Comparison of ENCODE assay signal across 7 mouse cellular contexts in genomic region chr7:4656818-4657217, GRCm38 (mm10). TPM values are rescaled to one million over a fixed set of nuclear protein-coding genes. Genes with fewer than 3 reads are reported as not detected.
A peak's percentile ranks its signal among the peaks of the same experiment; 100 is the strongest.
DNase-seq lines count a peak whose midpoint lies in the region; ATAC-seq and TF ChIP-seq lines count a peak whose summit lies in the region.

No protein-coding gene starts in this region.

- peaks cover 15% of the 10 kb centered on the region for H3K4me1 ChIP-seq in neural tube, embryonic 11.5 days (ENCODE audit: control insufficient read depth, insufficient read depth, low read length)
- H3K4me1 ChIP-seq in forebrain, embryonic 16.5 days (replicated peaks; ENCODE audit: control insufficient read depth, insufficient read depth, low read length): peaks cover 38% of the 10 kb centered on the region
- peaks cover 77% of the 10 kb centered on the region for H3K4me1 ChIP-seq in liver, embryonic 13.5 days (replicated peaks)
- H3K4me1 ChIP-seq in stomach, postnatal 0 days (replicated peaks; ENCODE audit: control insufficient read depth, insufficient read depth): 0 out of 2 replicates have a peak, but pooled peaks cover 7% of the 10 kb centered on the region

- peak overlapping the region; percentile 58; the same call in 1 of the 2 replicates for H3K4me2 ChIP-seq in neural tube, embryonic 11.5 days (ENCODE audit: low read depth)
- H3K4me2 ChIP-seq in forebrain, embryonic 16.5 days (ENCODE audit: low read length): peak overlapping the region; percentile 74
- peak overlapping the region; percentile 96 for H3K4me2 ChIP-seq in liver, embryonic 13.5 days
- H3K4me2 ChIP-seq in stomach, postnatal 0 days (replicated peaks; ENCODE audit: low read depth): peak overlapping the region; percentile 63

- H3K9me3 ChIP-seq in neural tube, embryonic 11.5 days (ENCODE audit: control insufficient read depth, low read length): no peaks in the 10 kb centered on the region
- H3K9me3 ChIP-seq in forebrain, embryonic 16.5 days (ENCODE audit: control insufficient read depth, low read length): no peaks in the 10 kb centered on the region
- no peaks in the 10 kb centered on the region for H3K9me3 ChIP-seq in liver, embryonic 13.5 days (replicated peaks)
- H3K9me3 ChIP-seq in stomach, postnatal 0 days (ENCODE audit: control insufficient read depth, low read length): no peaks in the 10 kb centered on the region

- no peak for TF ChIP-seq EP300 in stomach, postnatal 0 days (optimal IDR thresholded peaks at IDR 0.05)

- H3K27ac ChIP-seq in neural tube, embryonic 11.5 days (ENCODE audit: low read depth, low read length): no peak overlapping the region
- H3K27ac ChIP-seq in forebrain, embryonic 16.5 days (ENCODE audit: low read length): no peak overlapping the region
- peak overlapping the region; percentile 92 for H3K27ac ChIP-seq in liver, embryonic 13.5 days
- no peak overlapping the region for H3K27ac ChIP-seq in stomach, postnatal 0 days (replicated peaks)

- no peaks in the 10 kb centered on the region for H3K27me3 ChIP-seq in neural tube, embryonic 11.5 days (ENCODE audit: control insufficient read depth, insufficient read depth, low read length)
- H3K27me3 ChIP-seq in forebrain, embryonic 16.5 days (replicated peaks; ENCODE audit: control insufficient read depth, insufficient read depth, low read length): no peaks in the 10 kb centered on the region
- H3K27me3 ChIP-seq in liver, embryonic 13.5 days: no peaks in the 10 kb centered on the region
- H3K27me3 ChIP-seq in stomach, postnatal 0 days (ENCODE audit: control insufficient read depth, insufficient read depth, low read length): no peaks in the 10 kb centered on the region

- H3K36me3 ChIP-seq in neural tube, embryonic 11.5 days (ENCODE audit: control insufficient read depth, insufficient read depth, low read length): no peaks in the 10 kb centered on the region
- H3K36me3 ChIP-seq in forebrain, embryonic 16.5 days (ENCODE audit: control insufficient read depth, insufficient read depth): no peaks in the 10 kb centered on the region
- peaks cover 46% of the 10 kb centered on the region for H3K36me3 ChIP-seq in liver, embryonic 13.5 days
- no peaks in the 10 kb centered on the region; the same call in 1 of the 2 replicates for H3K36me3 ChIP-seq in stomach, postnatal 0 days (ENCODE audit: control insufficient read depth, insufficient read depth, low read length)

- ATAC-seq in neural tube, embryonic 11.5 days (ENCODE audit: insufficient read depth, low FRiP score, low TSS enrichment): no peak
- no peak for ATAC-seq in forebrain, embryonic 16.5 days
- ATAC-seq in liver, embryonic 13.5 days (ENCODE audit: low read depth): no peak
- ATAC-seq in stomach, postnatal 0 days (ENCODE audit: low FRiP score, low TSS enrichment): no peak

- WGBS in neural tube, embryonic 11.5 days: 61% methylated on average over 1 of the region's 1 CpGs
- WGBS in forebrain, embryonic 16.5 days: 58% methylated on average over 1 of the region's 1 CpGs
- 33% methylated on average over 1 of the region's 1 CpGs for WGBS in liver, embryonic 13.5 days (ENCODE audit: insufficient replicate concordance)
- WGBS in stomach, postnatal 0 days: 30% methylated on average over 1 of the region's 1 CpGs

- no peak for DNase-seq in neural tube, embryonic 11.5 days (ENCODE audit: low spot score)
- DNase-seq in neural tube, embryonic 10.5 days (ENCODE audit: extremely low spot score, low spot score): no peak
- no peak for DNase-seq in liver, embryonic 13.5 days
- DNase-seq in stomach, postnatal 0 days (ENCODE audit: low spot score): peak; percentile 10
- no peak for DNase-seq in thymus, postnatal 0 days (ENCODE audit: low spot score)
- no peak for DNase-seq in right cerebral cortex, postnatal 36 days (ENCODE audit: low spot score in 2 of 2)

- no peak overlapping the region; the same call in 1 of the 2 replicates for H3K9ac ChIP-seq in neural tube, embryonic 11.5 days (ENCODE audit: low read length)
- H3K9ac ChIP-seq in forebrain, embryonic 16.5 days (replicated peaks; ENCODE audit: low read depth, low read length): 0 out of 2 replicates have a peak overlapping the region, but pooled peaks have one; percentile 7
- peak overlapping the region; percentile 97 for H3K9ac ChIP-seq in liver, embryonic 13.5 days
- H3K9ac ChIP-seq in stomach, postnatal 0 days (ENCODE audit: low read length): peak overlapping the region; percentile 96; the same call in 1 of the 2 replicates

- no peak for TF ChIP-seq CTCF in stomach, postnatal 0 days (IDR thresholded peaks at IDR 0.05; ENCODE audit: low read depth)

- H3K4me3 ChIP-seq in neural tube, embryonic 11.5 days (ENCODE audit: low read depth, low read length): no peak overlapping the region
- no peak overlapping the region for H3K4me3 ChIP-seq in forebrain, embryonic 16.5 days (replicated peaks; ENCODE audit: low read length)
- peak overlapping the region; percentile 94 for H3K4me3 ChIP-seq in liver, embryonic 13.5 days (replicated peaks)
- peak overlapping the region; percentile 93 for H3K4me3 ChIP-seq in stomach, postnatal 0 days (ENCODE audit: low read depth, low read length)

RNA-seq across cellular contexts. Expression of gene Ppp6r1, which starts 2.0 kb away (rescaled TPM):
- polyA plus RNA-seq in neural tube, embryonic 11.5 days (2014; fragmentation: Nextera tagmentation; extraction: Ambion mirVana): 6.0 and 6.7 TPM in 2 replicates
- polyA plus RNA-seq in forebrain, embryonic 16.5 days (2015; fragmentation: Nextera tagmentation; extraction: Ambion mirVana): 7.6 and 7.8 TPM in 2 replicates
- polyA plus RNA-seq in liver, embryonic 13.5 days (2015; fragmentation: Nextera tagmentation; extraction: Ambion mirVana): 5.7 and 7.1 TPM in 2 replicates
- polyA plus RNA-seq in stomach, postnatal 0 days (2015; fragmentation: Nextera tagmentation; extraction: Ambion mirVana): 3.9 and 6.2 TPM in 2 replicates
- polyA plus RNA-seq in thymus, postnatal 0 days (2015; fragmentation: Nextera tagmentation; extraction: Ambion mirVana): 19.8 and 23.8 TPM in 2 replicates

RNA-seq across cellular contexts. Expression of gene Tmem86b, which starts 25.6 kb away (rescaled TPM):
- 1.5 and 2.1 TPM in 2 replicates for polyA plus RNA-seq in neural tube, embryonic 11.5 days (2014; fragmentation: Nextera tagmentation; extraction: Ambion mirVana)
- polyA plus RNA-seq in forebrain, embryonic 16.5 days (2015; fragmentation: Nextera tagmentation; extraction: Ambion mirVana): 2.0 and 2.9 TPM in 2 replicates
- polyA plus RNA-seq in liver, embryonic 13.5 days (2015; fragmentation: Nextera tagmentation; extraction: Ambion mirVana): 22.6 and 25.1 TPM in 2 replicates
- 0.22 and 0.23 TPM in 2 replicates for polyA plus RNA-seq in stomach, postnatal 0 days (2015; fragmentation: Nextera tagmentation; extraction: Ambion mirVana)
- 1.7 and 2.1 TPM in 2 replicates for polyA plus RNA-seq in thymus, postnatal 0 days (2015; fragmentation: Nextera tagmentation; extraction: Ambion mirVana)

RNA-seq across cellular contexts. Expression of gene Hspbp1, which starts 28.1 kb away (rescaled TPM):
- 108 and 120 TPM in 2 replicates for polyA plus RNA-seq in neural tube, embryonic 11.5 days (2014; fragmentation: Nextera tagmentation; extraction: Ambion mirVana)
- polyA plus RNA-seq in forebrain, embryonic 16.5 days (2015; fragmentation: Nextera tagmentation; extraction: Ambion mirVana): 136 and 156 TPM in 2 replicates
- 77.8 and 83.4 TPM in 2 replicates for polyA plus RNA-seq in liver, embryonic 13.5 days (2015; fragmentation: Nextera tagmentation; extraction: Ambion mirVana)
- 59.1 and 60.7 TPM in 2 replicates for polyA plus RNA-seq in stomach, postnatal 0 days (2015; fragmentation: Nextera tagmentation; extraction: Ambion mirVana)
- 74.9 and 91.0 TPM in 2 replicates for polyA plus RNA-seq in thymus, postnatal 0 days (2015; fragmentation: Nextera tagmentation; extraction: Ambion mirVana)

RNA-seq across cellular contexts. Expression of gene Brsk1, which starts 33.6 kb away (rescaled TPM):
- 2.7 and 3.4 TPM in 2 replicates for polyA plus RNA-seq in neural tube, embryonic 11.5 days (2014; fragmentation: Nextera tagmentation; extraction: Ambion mirVana)
- 5.9 and 7.9 TPM in 2 replicates for polyA plus RNA-seq in forebrain, embryonic 16.5 days (2015; fragmentation: Nextera tagmentation; extraction: Ambion mirVana)
- 0.08 and 0.10 TPM in 2 replicates for polyA plus RNA-seq in liver, embryonic 13.5 days (2015; fragmentation: Nextera tagmentation; extraction: Ambion mirVana)
- 0.36 and 0.42 TPM in 2 replicates for polyA plus RNA-seq in stomach, postnatal 0 days (2015; fragmentation: Nextera tagmentation; extraction: Ambion mirVana)
- polyA plus RNA-seq in thymus, postnatal 0 days (2015; fragmentation: Nextera tagmentation; extraction: Ambion mirVana): 0.06 and 0.20 TPM in 2 replicates

RNA-seq across cellular contexts. Expression of gene Ptprh, which starts 53.0 kb away (rescaled TPM):
- not detected in 2 replicates for polyA plus RNA-seq in neural tube, embryonic 11.5 days (2014; fragmentation: Nextera tagmentation; extraction: Ambion mirVana)
- polyA plus RNA-seq in forebrain, embryonic 16.5 days (2015; fragmentation: Nextera tagmentation; extraction: Ambion mirVana): 0.63 and 0.70 TPM in 2 replicates
- polyA plus RNA-seq in liver, embryonic 13.5 days (2015; fragmentation: Nextera tagmentation; extraction: Ambion mirVana): not detected in 2 replicates
- 1.9 TPM in 2 replicates for polyA plus RNA-seq in stomach, postnatal 0 days (2015; fragmentation: Nextera tagmentation; extraction: Ambion mirVana)
- polyA plus RNA-seq in thymus, postnatal 0 days (2015; fragmentation: Nextera tagmentation; extraction: Ambion mirVana): not detected in 2 replicates

Comparison
In these comparisons a context has a peak if more than half of its experiments do, and no peak if none do; other contexts are left out.
1. H3K4me3 ChIP-seq: peak in liver, embryonic 13.5 days (single experiment) and stomach, postnatal 0 days (single experiment); none in neural tube, embryonic 11.5 days (single experiment) and forebrain, embryonic 16.5 days (single experiment).
2. Peak in every context shown above with its lines, with median percentiles within 50 percentile points of each other: H3K4me2 ChIP-seq.